ENCODE assay signal across 26 mouse cellular contexts in the genomic region with DNA sequence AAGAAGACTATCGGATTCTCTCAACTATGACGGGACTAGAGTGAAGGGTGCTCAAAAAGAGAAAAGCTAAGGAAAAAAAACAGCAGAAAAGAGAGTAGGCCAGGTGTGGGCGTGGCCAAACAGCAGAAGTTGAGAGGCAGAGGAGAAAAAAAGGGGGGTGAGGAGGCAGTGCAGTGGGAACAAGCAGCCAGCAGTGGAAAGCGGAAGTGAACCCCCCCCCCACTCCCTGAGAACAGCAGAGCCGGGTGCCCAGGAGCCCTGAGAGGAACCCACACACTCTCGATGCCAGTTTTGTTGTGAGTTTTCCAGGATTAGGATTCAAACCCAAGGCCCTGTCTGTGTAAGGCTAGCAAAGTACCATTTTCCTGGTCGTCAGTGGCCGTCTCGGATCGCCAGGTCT. TPM values are rescaled to one million over a fixed set of nuclear protein-coding genes. Genes with fewer than 3 reads are reported as not detected.
A peak's percentile ranks its signal among the peaks of the same experiment; 100 is the strongest.
DNase-seq lines count a peak whose midpoint lies in the region; ATAC-seq and TF ChIP-seq lines count a peak whose summit lies in the region.
"Had no signal": no experiment of that assay in that cellular context is flagged by ENCODE, and none has a peak within 500 bp of the region (broad histone marks: within the 10 kb centered on the region; RNA-seq: fewer than 3 reads in every experiment).

No protein-coding gene starts in this region.

- DNase-seq in ES-E14 (ENCODE audit: low read depth, low spot score), result no peak
- DNase-seq in limb, embryonic 10.5 days (ENCODE audit: low spot score), result no peak
- no peak for DNase-seq in right cerebral cortex, adult 2 months (ENCODE audit: low spot score in 2 of 2)
- no peak for DNase-seq in frontal cortex, postnatal 36 days (ENCODE audit: low spot score in 2 of 2)
- DNase-seq in gastrocnemius, postnatal 25 days, result no peak
- DNase-seq: adrenal gland, adult 8-10 months; adrenal gland, postnatal 14 days; adrenal gland, postnatal 36 days; cerebellum, adult 11 months; cerebellum, adult 18-20 months; cerebellum, adult 8-10 months; cerebellum, adult 9-11 months; cerebellum, postnatal 14 days; cerebellum, postnatal 36 days had no signal

- no peak overlapping the region for H3K27ac ChIP-seq in ES-E14 (ENCODE audit: insufficient read depth, low read depth, low read length, poor library complexity, severe bottlenecking)
- H3K27ac ChIP-seq in limb, embryonic 10.5 days, result peak overlapping the region; percentile 11; the same call in 1 of the 2 replicates
- H3K27ac ChIP-seq: embryonic facial prominence, embryonic 10.5 days; embryonic facial prominence, embryonic 12.5 days; forebrain, embryonic 12.5 days had no signal

- ATAC-seq in common myeloid progenitor, adult 5-6 weeks (replicated peaks; ENCODE audit: low read depth, poor library complexity, severe bottlenecking), result peak; percentile 73
- ATAC-seq in megakaryocyte progenitor cell, adult 5-6 weeks (replicated peaks; ENCODE audit: poor library complexity), result peak; percentile 74
- no peak for ATAC-seq in cerebellum, adult (ENCODE audit: insufficient number of reproducible peaks, low FRiP score, low TSS enrichment)
- ATAC-seq: activated CD4-positive, CD25-positive, alpha-beta regulatory T cell, adult 4 months; forebrain, embryonic 14.5 days; forebrain, embryonic 16.5 days; Patski had no signal

- WGBS in limb, embryonic 10.5 days, result 94% methylated on average over 10 of the region's 10 CpGs

- 0 out of 2 replicates have a peak overlapping the region, but pooled peaks have one; percentile 26 for H3K9ac ChIP-seq in ES-E14 (ENCODE audit: insufficient read depth, low read depth, low read length, poor library complexity, severe bottlenecking)
- H3K9ac ChIP-seq: embryonic facial prominence, embryonic 12.5 days; forebrain, embryonic 12.5 days had no signal

- H3K36me3 ChIP-seq in ES-E14 (ENCODE audit: control insufficient read depth, insufficient read depth, low read length, poor library complexity, severe bottlenecking), result peaks cover 16% of the 10 kb centered on the region; the same call in 1 of the 2 replicates
- H3K36me3 ChIP-seq in limb, embryonic 10.5 days, result peaks cover 82% of the 10 kb centered on the region

- H3K9me3 ChIP-seq in ES-E14 (ENCODE audit: control insufficient read depth, insufficient read depth, low read depth, low read length), result no peaks in the 10 kb centered on the region
- no peaks in the 10 kb centered on the region for H3K9me3 ChIP-seq in limb, embryonic 10.5 days (replicated peaks)
- H3K9me3 ChIP-seq: embryonic facial prominence, embryonic 10.5 days; embryonic facial prominence, embryonic 12.5 days; forebrain, embryonic 12.5 days; G1E had no signal

- no peak overlapping the region for H3K4me3 ChIP-seq in ES-E14 (ENCODE audit: insufficient read depth in 1 of 2, low read depth in 1 of 2, low read length in 2 of 2, poor library complexity in 1 of 2, severe bottlenecking in 1 of 2)
- no peak overlapping the region for H3K4me3 ChIP-seq in limb, embryonic 10.5 days
- H3K4me3 ChIP-seq: embryonic facial prominence, embryonic 10.5 days; embryonic facial prominence, embryonic 12.5 days; forebrain, embryonic 12.5 days had no signal

- H3K27me3 ChIP-seq in limb, embryonic 10.5 days (ENCODE audit: low read depth, poor library complexity, severe bottlenecking), result no peaks in the 10 kb centered on the region
- H3K27me3 ChIP-seq: embryonic facial prominence, embryonic 12.5 days; forebrain, embryonic 12.5 days; Patski had no signal

- in situ Hi-C loops in ES-E14 (cut with MboI; ENCODE audit: low sequenced_read_pairs in 2 of 2, unreplicated experiment in 2 of 2), result loop anchor here (10.0 to 25.0 kb wide), 2 partner anchors 96 to 403 kb away; no protein-coding TSS in a partner anchor

- H3K4me1 ChIP-seq in ES-E14 (ENCODE audit: control insufficient read depth in 2 of 2, insufficient read depth in 2 of 2, low read length in 2 of 2, poor library complexity in 1 of 2), result peaks cover 0 to 2% of the 10 kb centered on the region in 2 experiments; a peak in 2 of 4 replicates
- peaks cover 30% of the 10 kb centered on the region for H3K4me1 ChIP-seq in limb, embryonic 10.5 days
- H3K4me1 ChIP-seq: forebrain, embryonic 12.5 days had no signal

TF ChIP-seq in ES-E14, 5 proteins besides CTCF, POLR2A, EP300 and RAD21:
- no peak for TF ChIP-seq ZC3H11A (IDR thresholded peaks at IDR 0.05; ENCODE audit: borderline replicate concordance, low read depth, low read length)
- TF ChIP-seq HCFC1 (IDR thresholded peaks at IDR 0.05; ENCODE audit: borderline replicate concordance, insufficient read depth, low read length), result no peak
- no peak for TF ChIP-seq ZNF384 (IDR thresholded peaks at IDR 0.05; ENCODE audit: low read depth, low read length)

RNA-seq across cellular contexts. Expression of a gene that starts 25.9 kb away (rescaled TPM):
- 13.1 and 23.0 TPM in 2 replicates for total RNA-seq in ES-E14 (2012; rRNA removed)
- total RNA-seq in common myeloid progenitor, adult 5-6 weeks (2017), result 44.3 and 49.5 TPM in 2 replicates
- polyA plus RNA-seq in limb, embryonic 10.5 days (2016; fragmentation: Nextera tagmentation; extraction: Ambion mirVana), result 81.8 and 94.7 TPM in 2 replicates
- 117 and 125 TPM in 2 replicates for total RNA-seq in megakaryocyte progenitor cell, adult 5-6 weeks (2015)
- total RNA-seq in megakaryocyte progenitor cell, adult 5-6 weeks (2017), result 36.0 and 36.6 TPM in 2 replicates
- 100 to 1,000 TPM in 1 of 2 experiments, 10 to 100 TPM in 1; 72.8 to 119 TPM for total RNA-seq in gastrocnemius, postnatal 25 days (2021)

RNA-seq across cellular contexts. Expression of a gene that starts 47.6 kb away (rescaled TPM):
- total RNA-seq in ES-E14 (2012; rRNA removed), result 0.11 and 0.45 TPM in 2 replicates
- total RNA-seq in common myeloid progenitor, adult 5-6 weeks (2017), result not detected in 2 replicates
- 0.23 TPM in 1 of 2 replicates, not detected in the other for polyA plus RNA-seq in limb, embryonic 10.5 days (2016; fragmentation: Nextera tagmentation; extraction: Ambion mirVana)
- total RNA-seq in megakaryocyte progenitor cell, adult 5-6 weeks (2015), result not detected in 2 replicates
- total RNA-seq in megakaryocyte progenitor cell, adult 5-6 weeks (2017), result 1.1 TPM in 1 of 2 replicates, not detected in the other
- total RNA-seq in gastrocnemius, postnatal 25 days (2021), result not detected
- total RNA-seq: adrenal gland, adult 18-20 months; adrenal gland, adult 8-10 months; adrenal gland, postnatal 14 days; adrenal gland, postnatal 36 days had no signal
- polyA plus RNA-seq: activated CD4-positive, CD25-positive, alpha-beta regulatory T cell, adult 4 months; forebrain, embryonic 14.5 days; forebrain, embryonic 16.5 days; G1E; Patski had no signal
